In the genomic region with DNA sequence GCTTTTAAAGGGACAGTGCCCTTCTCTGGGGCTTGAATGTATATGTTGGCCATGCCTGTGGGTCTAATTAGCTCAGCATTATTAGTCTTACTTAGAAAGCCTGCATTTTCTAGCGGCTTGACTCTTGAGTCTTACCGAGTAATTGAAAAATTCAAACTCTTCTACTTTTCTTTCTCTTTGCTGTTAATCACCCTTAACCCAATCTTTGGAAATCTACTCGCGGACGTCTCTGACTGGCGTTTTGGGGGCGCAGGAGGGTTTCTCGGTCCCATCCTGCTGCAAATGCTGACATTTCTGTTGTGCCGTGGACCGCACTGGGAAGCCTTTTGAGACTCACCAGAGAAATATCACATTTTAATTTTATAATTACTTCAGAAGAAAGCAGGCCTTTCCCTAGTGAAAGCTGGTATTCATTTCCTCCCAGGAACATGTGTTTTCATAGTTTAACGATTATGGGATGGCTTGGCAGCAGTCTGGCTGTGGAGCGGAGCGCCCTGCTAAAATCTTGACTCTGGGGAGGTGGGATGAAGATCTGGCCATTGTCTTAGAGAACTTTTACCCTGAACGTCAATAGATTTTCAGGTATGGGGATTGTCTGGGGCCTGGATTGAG, we compare ENCODE assay signal across 9 mouse cellular contexts.
DNase-seq lines count a peak whose midpoint lies in the region; ATAC-seq and TF ChIP-seq lines count a peak whose summit lies in the region.
"Had no signal": no experiment of that assay in that cellular context is flagged by ENCODE, and none has a peak within 500 bp of the region (broad histone marks: within the 10 kb centered on the region; RNA-seq: fewer than 3 reads in every experiment).

No protein-coding gene starts in this region.

- peak overlapping the region; percentile 65 for H3K4me2 ChIP-seq in heart, embryonic 14.5 days (ENCODE audit: low read length)
- H3K4me2 ChIP-seq in embryonic facial prominence, embryonic 11.5 days (ENCODE audit: low read depth, low read length): peak overlapping the region; percentile 19; the same call in 1 of the 2 replicates
- H3K4me2 ChIP-seq in hindbrain, embryonic 14.5 days (replicated peaks): peak overlapping the region; percentile 44
- H3K4me2 ChIP-seq in midbrain, embryonic 16.5 days (ENCODE audit: low read length): peak overlapping the region; percentile 42

- H3K9me3 ChIP-seq in heart, embryonic 14.5 days (ENCODE audit: control insufficient read depth, low read length): no peaks in the 10 kb centered on the region
- no peaks in the 10 kb centered on the region for H3K9me3 ChIP-seq in embryonic facial prominence, embryonic 11.5 days (replicated peaks; ENCODE audit: control insufficient read depth, low read length)
- no peaks in the 10 kb centered on the region for H3K9me3 ChIP-seq in hindbrain, embryonic 14.5 days (ENCODE audit: control insufficient read depth, low read length)
- no peaks in the 10 kb centered on the region for H3K9me3 ChIP-seq in midbrain, embryonic 16.5 days (replicated peaks; ENCODE audit: control insufficient read depth, low read length, poor library complexity, severe bottlenecking)

- DNase-seq in heart, postnatal 36 days: no peak
- peak; percentile 74 for DNase-seq in embryonic facial prominence, embryonic 11.5 days (ENCODE audit: low spot score)
- peak; percentile 47 for DNase-seq in hindbrain, embryonic 14.5 days (ENCODE audit: low spot score)
- DNase-seq in thymus, postnatal 4 days: no peak
- no peak for DNase-seq in ovary, postnatal 10 days (ENCODE audit: low spot score)
- no peak for DNase-seq in thymus, adult 2 months

- peak overlapping the region; percentile 73 for H3K9ac ChIP-seq in heart, embryonic 14.5 days (ENCODE audit: low read length)
- H3K9ac ChIP-seq in embryonic facial prominence, embryonic 11.5 days (replicated peaks; ENCODE audit: low read length): peak overlapping the region; percentile 44
- peak overlapping the region; percentile 59 for H3K9ac ChIP-seq in hindbrain, embryonic 14.5 days
- H3K9ac ChIP-seq in midbrain, embryonic 16.5 days (ENCODE audit: low read depth, low read length): peak overlapping the region; percentile 58

- no peak overlapping the region for H3K4me3 ChIP-seq in heart, embryonic 14.5 days (ENCODE audit: control insufficient read depth in 1 of 2, insufficient read depth in 1 of 2, low read depth in 1 of 2, low read length in 2 of 2)
- H3K4me3 ChIP-seq in embryonic facial prominence, embryonic 11.5 days (ENCODE audit: low read depth, low read length): no peak overlapping the region
- H3K4me3 ChIP-seq in hindbrain, embryonic 14.5 days (replicated peaks; ENCODE audit: low read length): no peak overlapping the region
- H3K4me3 ChIP-seq in midbrain, embryonic 16.5 days (ENCODE audit: low read depth, low read length): no peak overlapping the region
- H3K4me3 ChIP-seq in thymus, adult 2 months (ENCODE audit: control insufficient read depth, insufficient read depth, low read length): no peak overlapping the region

- H3K27me3 ChIP-seq in heart, embryonic 14.5 days (ENCODE audit: control insufficient read depth, insufficient read depth, low read length): no peaks in the 10 kb centered on the region
- no peaks in the 10 kb centered on the region for H3K27me3 ChIP-seq in embryonic facial prominence, embryonic 11.5 days (ENCODE audit: control insufficient read depth, insufficient read depth, low read length)
- no peaks in the 10 kb centered on the region for H3K27me3 ChIP-seq in hindbrain, embryonic 14.5 days (ENCODE audit: control insufficient read depth, insufficient read depth, low read length)
- H3K27me3 ChIP-seq in midbrain, embryonic 16.5 days (ENCODE audit: control insufficient read depth, insufficient read depth, low read depth, low read length): no peaks in the 10 kb centered on the region
- H3K27me3 ChIP-seq in thymus, adult 2 months (ENCODE audit: control insufficient read depth, insufficient read depth, low read length): no peaks in the 10 kb centered on the region
- H3K27me3 ChIP-seq: CH12.LX had no signal

- intact Hi-C loops in heart, postnatal 36 days (cut with DNase I): loop anchor here (2.0 kb wide), 1 partner anchor 72 kb away; no protein-coding TSS in a partner anchor

- TF ChIP-seq CTCF in thymus, adult 2 months (IDR thresholded peaks at IDR 0.05; ENCODE audit: borderline replicate concordance, control insufficient read depth, extremely low read depth, insufficient read depth, low read length, poor library complexity): no peak

- H3K4me1 ChIP-seq in heart, embryonic 14.5 days (ENCODE audit: control insufficient read depth in 2 of 2, insufficient read depth in 2 of 2, low read length in 2 of 2): peaks cover 43 to 55% of the 10 kb centered on the region in 2 experiments
- peaks cover 22% of the 10 kb centered on the region for H3K4me1 ChIP-seq in embryonic facial prominence, embryonic 11.5 days (ENCODE audit: control insufficient read depth, insufficient read depth, low read length)
- H3K4me1 ChIP-seq in hindbrain, embryonic 14.5 days (replicated peaks; ENCODE audit: control insufficient read depth, insufficient read depth, low read length): peaks cover 70% of the 10 kb centered on the region
- H3K4me1 ChIP-seq in midbrain, embryonic 16.5 days (ENCODE audit: control insufficient read depth, insufficient read depth, low read length): peaks cover 47% of the 10 kb centered on the region
- no peaks in the 10 kb centered on the region for H3K4me1 ChIP-seq in thymus, adult 2 months (replicated peaks; ENCODE audit: control insufficient read depth, insufficient read depth, low read length)

- 69% methylated on average over 14 of the region's 14 CpGs for WGBS in heart, embryonic 14.5 days
- 24% methylated on average over 14 of the region's 14 CpGs for WGBS in embryonic facial prominence, embryonic 11.5 days
- WGBS in hindbrain, embryonic 14.5 days: 19% methylated on average over 14 of the region's 14 CpGs
- 29% methylated on average over 14 of the region's 14 CpGs for WGBS in midbrain, embryonic 16.5 days
- 91% methylated on average over 14 of the region's 14 CpGs for WGBS in thymus, adult 2 months

- H3K27ac ChIP-seq in heart, embryonic 14.5 days (replicated peaks in 1 of 2; ENCODE audit: control insufficient read depth in 1 of 2, insufficient read depth in 1 of 2, low read depth in 2 of 2, low read length in 2 of 2): peak overlapping the region; percentile 32 to 57
- peak overlapping the region; percentile 87 for H3K27ac ChIP-seq in embryonic facial prominence, embryonic 11.5 days (replicated peaks; ENCODE audit: low read depth, low read length)
- peak overlapping the region; percentile 97 for H3K27ac ChIP-seq in hindbrain, embryonic 14.5 days
- H3K27ac ChIP-seq in midbrain, embryonic 16.5 days (ENCODE audit: low read length): peak overlapping the region; percentile 91
- H3K27ac ChIP-seq in thymus, adult 2 months (ENCODE audit: control insufficient read depth, insufficient read depth, low read length): no peak overlapping the region

- H3K36me3 ChIP-seq in heart, embryonic 14.5 days (ENCODE audit: control insufficient read depth, insufficient read depth, low read length): no peaks in the 10 kb centered on the region
- H3K36me3 ChIP-seq in embryonic facial prominence, embryonic 11.5 days (replicated peaks; ENCODE audit: control insufficient read depth, insufficient read depth, low read depth, low read length): no peaks in the 10 kb centered on the region
- H3K36me3 ChIP-seq in hindbrain, embryonic 14.5 days (replicated peaks; ENCODE audit: control insufficient read depth, insufficient read depth): no peaks in the 10 kb centered on the region
- H3K36me3 ChIP-seq in midbrain, embryonic 16.5 days (ENCODE audit: control insufficient read depth, insufficient read depth, low read length): no peaks in the 10 kb centered on the region
- H3K36me3 ChIP-seq in thymus, adult 2 months (ENCODE audit: control insufficient read depth, insufficient read depth, low read length): peaks cover 9% of the 10 kb centered on the region

- TF ChIP-seq POLR2A in thymus, adult 2 months (IDR thresholded peaks at IDR 0.05; ENCODE audit: control insufficient read depth, extremely low read depth, insufficient read depth, low read length, poor library complexity): no peak

- no peak for ATAC-seq in heart, embryonic 14.5 days (ENCODE audit: insufficient number of reproducible peaks, insufficient read depth, low FRiP score, low read depth)
- ATAC-seq in embryonic facial prominence, embryonic 11.5 days (replicated peaks; ENCODE audit: insufficient number of reproducible peaks, low FRiP score, low TSS enrichment, low read depth): 0 out of 2 replicates have a peak, but pooled peaks have one; percentile 5
- no peak; the same call in 1 of the 2 replicates for ATAC-seq in hindbrain, embryonic 14.5 days (ENCODE audit: low FRiP score)
- peak; percentile 23; the same call in 1 of the 2 replicates for ATAC-seq in midbrain, embryonic 16.5 days

Comparison
In these comparisons a context has a peak if more than half of its experiments do, and no peak if none do; other contexts are left out.
1. ATAC-seq: peak in embryonic facial prominence, embryonic 11.5 days (single experiment) and midbrain, embryonic 16.5 days (single experiment); none in heart, embryonic 14.5 days (single experiment) and hindbrain, embryonic 14.5 days (single experiment).
2. DNase-seq: peak in embryonic facial prominence, embryonic 11.5 days (single experiment) and hindbrain, embryonic 14.5 days (single experiment); none in heart, postnatal 36 days (0 of 2), thymus, postnatal 4 days (single experiment), ovary, postnatal 10 days (single experiment) and thymus, adult 2 months (single experiment).
3. Peak in every context shown above with its lines, with median percentiles within 50 percentile points of each other: H3K4me2 ChIP-seq and H3K9ac ChIP-seq.